Mouse (Mus musculus) ES-Bruce4 (cell line): ENCODE results near the gene Gm17606.

Source experiments
- CTCF ChIP-seq: IDR thresholded peaks from one replicate; pipeline ENCODE4 v1.8.1; 2011; ENCODE audit warnings: low read depth, low read length
- POLR2A ChIP-seq: IDR thresholded peaks from one replicate; pipeline ENCODE4 v1.8.1; 2011; ENCODE audit warnings: low read length; ENCODE audit not compliant: insufficient read depth

- TF ChIP-seq POLR2A (no peak), CTCF (peak; percentile 79)
These were observed 10.1 kb downstream of the Gm17606 start for GRCm38 (mm10) chr14:54650621-54651454.
